Mouse (Mus musculus) testis, adult 2 months (tissue): ENCODE measurements at regions not wholly inside any gene's neighbourhood (a gene's known extent, or its start where the extent isn't known, plus 50 kb on each side); places are given as distances from the start of the nearest gene placed in this dataset.

Source experiments
- CTCF ChIP-seq: fragments of 200-500 bp; IDR thresholded peaks from 2 replicates; pipeline ENCODE4 v1.5.1; 2012; ENCODE audit warnings: low read depth, mild to moderate bottlenecking, inconsistent platforms, low read length, moderate library complexity; ENCODE audit not compliant: control insufficient read depth, insufficient read depth, insufficient replicate concordance
- POLR2A ChIP-seq: fragments of 200-500 bp; IDR thresholded peaks from 2 replicates; pipeline ENCODE4 v1.6.1; 2012; ENCODE audit warnings: low read depth, mild to moderate bottlenecking, inconsistent platforms, low read length, moderate library complexity; ENCODE audit not compliant: control insufficient read depth

DNA sequence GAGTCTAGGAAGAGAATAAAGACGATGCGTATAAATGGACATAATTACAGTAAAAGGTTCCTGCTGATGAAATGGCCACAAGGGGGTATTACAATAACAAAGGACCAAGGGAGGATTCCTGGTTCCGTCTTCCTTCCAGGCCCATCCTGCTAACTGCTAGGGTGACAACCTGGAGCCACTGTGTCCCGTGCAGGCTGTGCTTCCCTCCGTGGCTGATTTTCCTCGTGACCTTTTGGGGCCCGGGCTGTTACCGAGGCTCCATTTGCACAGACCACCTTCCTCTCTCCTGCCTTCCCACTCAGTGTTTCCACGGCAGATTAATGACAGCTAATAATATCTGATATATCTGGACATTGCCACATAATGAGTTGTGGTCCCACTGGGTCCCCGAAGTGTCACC lies 453.5 kb downstream of the Ofcc1 start:
- TF ChIP-seq CTCF: no peak
- no peak for TF ChIP-seq POLR2A
